Mouse (Mus musculus) mammary gland, adult 2 months (tissue): ENCODE measurements around the gene Pgap2. TPM values are rescaled to one million over a fixed set of nuclear protein-coding genes. Genes with fewer than 3 reads are reported as not detected.

Experiments
- polyA plus RNA-seq: library from polyadenylated mRNA; depleted of rRNA; stranded (reverse); fragments of >200 nt; gene quantifications from 2 replicates; pipeline ENCODE4 v1.2.3, GENCODE M21; 2012; ENCODE audit warnings: low replicate concordance; rRNA removed

Pgap2 gene
- 125 and 155 TPM in 2 replicates for polyA plus RNA-seq

DNA sequence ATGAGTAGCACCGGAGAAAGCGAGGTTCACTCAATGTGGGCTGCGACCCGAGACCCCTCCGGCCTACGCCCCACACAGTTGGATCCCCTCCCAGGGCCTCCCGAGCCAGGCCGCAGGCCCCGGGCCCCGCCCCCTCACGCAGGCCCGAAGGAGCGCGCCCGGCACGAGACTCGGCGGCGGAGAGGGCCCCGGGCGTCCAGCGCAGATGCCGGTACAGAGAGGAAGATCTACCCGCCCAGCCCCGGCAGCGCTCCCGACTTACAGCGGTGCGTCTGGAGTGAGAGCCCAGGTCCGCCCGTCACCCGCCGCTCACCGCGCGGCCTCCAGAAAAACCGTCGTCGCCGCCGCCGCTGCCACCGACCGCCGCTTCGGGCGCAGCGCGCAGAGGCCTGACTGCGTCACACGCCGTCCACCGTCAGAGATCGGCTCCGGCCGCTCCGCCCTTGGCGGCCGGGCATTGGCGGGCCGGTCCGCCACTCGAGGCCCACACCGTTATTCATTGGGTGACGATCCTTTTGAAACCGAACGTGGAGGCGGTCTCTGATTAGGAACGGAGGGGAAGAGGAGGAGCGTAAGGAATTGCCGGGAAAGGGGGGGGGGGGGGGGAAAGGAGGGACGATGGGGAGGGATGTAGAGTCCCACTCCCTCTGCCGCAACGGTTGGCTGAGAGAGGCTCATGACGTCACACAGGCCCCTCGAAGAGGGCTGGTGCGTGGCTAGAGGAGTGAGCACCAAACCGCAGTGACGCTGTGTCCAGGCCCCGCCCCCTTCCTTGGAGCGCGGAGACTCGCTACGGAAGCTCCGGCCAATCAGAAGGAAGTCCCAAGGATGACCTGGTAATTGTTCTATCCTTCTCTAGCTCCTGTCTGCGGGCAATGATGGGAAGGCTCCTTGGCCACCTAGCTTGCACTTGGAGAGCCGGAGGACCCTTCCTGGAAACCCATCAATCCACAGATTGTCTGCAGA, at the start of gene Pgap2, which contains the start of gene Nup98:
Gene Pgap2 (plus strand): TSS at position 453 of the 966 bp plus-strand sequence.
Gene Nup98 (minus strand): TSS at position 421 of the 966 bp plus-strand sequence.

DNA sequence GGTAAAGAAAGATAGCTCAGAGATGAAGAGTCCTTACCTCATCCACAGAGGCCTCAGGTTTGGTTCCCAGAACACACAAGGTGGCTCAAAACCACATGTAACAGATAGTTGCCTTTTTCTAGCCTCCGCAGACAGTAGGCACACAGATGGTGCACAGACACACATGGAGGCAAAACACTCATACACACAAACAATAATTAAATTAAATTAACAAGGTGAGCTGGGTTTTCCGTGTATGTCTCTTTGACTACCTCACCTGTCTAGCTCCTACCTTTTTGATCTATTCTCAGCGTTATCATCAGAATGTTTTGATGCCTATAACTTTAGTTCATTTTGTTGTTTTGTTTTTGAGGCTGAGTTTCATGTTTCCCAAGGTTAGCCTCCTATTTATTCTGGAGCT, 45.9 kb downstream of the Pgap2 start, which contains the start of gene Rhog:
Gene Rhog (minus strand): TSS at position 101 of the 400 bp plus-strand sequence.

DNA sequence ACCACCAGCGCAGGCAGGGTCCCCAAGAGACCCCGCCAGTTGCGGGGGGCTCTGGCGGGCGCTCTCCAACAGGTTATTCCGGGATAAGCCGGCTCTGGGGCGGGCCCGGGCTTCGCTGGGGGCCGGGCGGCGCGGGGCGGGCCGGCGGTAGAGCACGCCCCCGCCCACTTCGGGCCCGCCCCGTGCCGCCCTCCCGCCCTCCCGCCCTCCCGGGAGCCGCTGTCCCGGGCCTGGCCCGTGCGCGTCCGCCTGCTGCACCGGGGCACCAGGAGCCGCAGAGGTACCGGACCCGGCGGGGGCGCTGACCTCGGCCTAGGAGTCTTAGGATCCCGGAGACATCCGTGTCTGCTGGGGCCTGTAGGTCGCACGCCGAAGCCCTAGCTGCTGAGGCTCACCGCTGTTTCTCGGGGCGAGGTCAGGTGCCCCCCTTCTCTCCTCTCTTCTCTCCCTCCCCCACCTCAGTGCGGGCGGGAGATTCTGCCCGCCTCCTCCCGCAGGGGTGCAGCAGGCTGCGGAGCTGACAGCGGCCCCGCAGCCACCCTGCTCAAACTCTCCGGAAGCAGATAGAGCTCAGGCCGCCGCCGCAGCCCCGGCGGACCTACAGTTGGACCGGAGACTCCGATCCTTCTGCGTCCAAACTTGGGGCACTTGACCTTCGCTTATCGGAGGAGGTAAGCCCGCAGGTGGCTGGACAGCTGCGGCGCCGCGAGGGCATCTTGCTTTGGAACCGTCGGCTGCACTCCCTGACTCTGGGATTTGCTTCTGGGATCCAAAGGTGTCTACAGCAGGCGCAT, 57.8 kb downstream of the Pgap2 start, which contains the start of gene Stim1:
Gene Stim1 (plus strand): TSS at position 206 of the 794 bp plus-strand sequence.

Other genes starting within 250 kb of the Pgap2 start
- gene Il18bp, start 191.5 kb upstream of the Pgap2 start, polyA plus RNA-seq: 18.8 and 23.5 TPM in 2 replicates
- 12.6 and 30.7 TPM in 2 replicates for gene Rnf121, start 144.7 kb upstream of the Pgap2 start, polyA plus RNA-seq
- gene Xndc1, start 144.7 kb upstream of the Pgap2 start, polyA plus RNA-seq: 20.6 and 21.7 TPM in 2 replicates
- 4.1 and 4.3 TPM in 2 replicates for gene Xntrpc, start 144.5 kb upstream of the Pgap2 start, polyA plus RNA-seq
- gene Trpc2, start 127.1 kb upstream of the Pgap2 start, polyA plus RNA-seq: 0.73 TPM in 1 of 2 replicates, not detected in the other
- gene Art1, start 108.5 kb upstream of the Pgap2 start, polyA plus RNA-seq: 0.29 and 82.2 TPM in 2 replicates
- gene Art5, start 100.7 kb upstream of the Pgap2 start, polyA plus RNA-seq: 0.24 and 6.7 TPM in 2 replicates
- not detected in 2 replicates for gene Chrna10, start 93.4 kb upstream of the Pgap2 start, polyA plus RNA-seq
- gene Nup98, start within 50 bp of the Pgap2 start, polyA plus RNA-seq: 14.6 and 17.4 TPM in 2 replicates
- gene Rhog, start 45.8 kb downstream of the Pgap2 start, polyA plus RNA-seq: 106 and 133 TPM in 2 replicates
- 97.0 and 125 TPM in 2 replicates for gene Stim1, start 57.6 kb downstream of the Pgap2 start, polyA plus RNA-seq
- gene Rrm1, start 231.5 kb downstream of the Pgap2 start, polyA plus RNA-seq: 4.9 and 10.0 TPM in 2 replicates